ENCODE assay signal across 28 mouse cellular contexts in genomic region chr11:100308672-100309071, GRCm38 (mm10). TPM values are rescaled to one million over a fixed set of nuclear protein-coding genes. Genes with fewer than 3 reads are reported as not detected.
"Had no signal": no experiment of that assay in that cellular context is flagged by ENCODE, and none has a peak within 500 bp of the region (broad histone marks: within the 10 kb centered on the region; RNA-seq: fewer than 3 reads in every experiment).

No protein-coding gene starts in this region.

RNA-seq across cellular contexts. Expression of gene Gast, which starts 25.5 kb away (rescaled TPM):
- total RNA-seq: common myeloid progenitor, adult 5-6 weeks; forebrain, postnatal 0 days; gastrocnemius, adult 18-20 months; gastrocnemius, adult 2 months; gastrocnemius, adult 8-10 months; gastrocnemius, postnatal 10 days; gastrocnemius, postnatal 14 days; gastrocnemius, postnatal 25 days; gastrocnemius, postnatal 36 days; gastrocnemius, postnatal 4 days; granulocyte monocyte progenitor cell, adult 5-6 weeks; heart, adult 18-20 months; heart, adult 2 months; heart, adult 8-10 months had no signal
- polyA plus RNA-seq: embryonic facial prominence, embryonic 11.5 days; embryonic facial prominence, embryonic 12.5 days; forebrain, embryonic 10.5 days; forebrain, embryonic 16.5 days; frontal cortex, adult 2 months; gonadal fat pad, adult 2 months; heart, adult 2 months; heart, embryonic 10.5 days had no signal

RNA-seq across cellular contexts. Expression of gene Krt42, which starts 39.0 kb away (rescaled TPM):
- total RNA-seq: common myeloid progenitor, adult 5-6 weeks; forebrain, postnatal 0 days; gastrocnemius, adult 18-20 months; gastrocnemius, adult 2 months; gastrocnemius, adult 8-10 months; gastrocnemius, postnatal 10 days; gastrocnemius, postnatal 14 days; gastrocnemius, postnatal 25 days; gastrocnemius, postnatal 36 days; gastrocnemius, postnatal 4 days; granulocyte monocyte progenitor cell, adult 5-6 weeks; heart, adult 18-20 months; heart, adult 2 months; heart, adult 8-10 months had no signal
- polyA plus RNA-seq: cortical plate, adult 2 months; embryonic facial prominence, embryonic 10.5 days; embryonic facial prominence, embryonic 11.5 days; embryonic facial prominence, embryonic 12.5 days; forebrain, embryonic 10.5 days; forebrain, embryonic 11.5 days; forebrain, embryonic 12.5 days; forebrain, embryonic 13.5 days; forebrain, embryonic 14.5 days; forebrain, embryonic 15.5 days; forebrain, embryonic 16.5 days; forebrain, postnatal 0 days; gonadal fat pad, adult 2 months; heart, adult 2 months; heart, embryonic 10.5 days had no signal

RNA-seq across cellular contexts. Expression of gene Hap1, which starts 47.3 kb away (rescaled TPM):
- total RNA-seq: common myeloid progenitor, adult 5-6 weeks; granulocyte monocyte progenitor cell, adult 5-6 weeks had no signal

RNA-seq across cellular contexts. Expression of gene Krt17, which starts 47.8 kb away (rescaled TPM):
- total RNA-seq: common myeloid progenitor, adult 5-6 weeks; forebrain, postnatal 0 days; gastrocnemius, adult 2 months; gastrocnemius, adult 8-10 months; gastrocnemius, postnatal 14 days; gastrocnemius, postnatal 25 days; granulocyte monocyte progenitor cell, adult 5-6 weeks; heart, adult 2 months; heart, adult 8-10 months had no signal
- polyA plus RNA-seq: forebrain, embryonic 10.5 days; forebrain, embryonic 11.5 days; forebrain, embryonic 15.5 days had no signal
